Mouse (Mus musculus) neural tube, embryonic 15.5 days (tissue): ENCODE data around the gene C2. TPM values are rescaled to one million over a fixed set of nuclear protein-coding genes. Genes with fewer than 3 reads are reported as not detected.

ENCODE experiments used
- ATAC-seq: fragments of 200-750 bp; cut with Nextera tagmentation; 2 replicates; pipeline ENCODE4 v1.8.0; 2017; ENCODE audit warnings: mild to moderate bottlenecking, moderate TSS enrichment, moderate library complexity; ENCODE audit not compliant: low FRiP score
- H3K27ac ChIP-seq: fragments of 300-500 bp; sonication (generic); replicated peaks from 2 replicates; pipeline ENCODE4 v1.5.1; 2015; ENCODE audit warnings: mild to moderate bottlenecking, inconsistent platforms
- H3K27me3 ChIP-seq: fragments of 300-500 bp; sonication (generic); replicated peaks from 2 replicates; pipeline ENCODE4 v1.6.1; 2015; ENCODE audit warnings: inconsistent platforms
- H3K36me3 ChIP-seq: fragments of 300-500 bp; sonication (generic); 2 replicates; pipeline ENCODE4 v1.6.1; 2015; ENCODE audit warnings: inconsistent platforms
- H3K4me1 ChIP-seq: fragments of 300-500 bp; sonication (generic); 2 replicates; pipeline ENCODE4 v1.6.1; 2015; ENCODE audit warnings: inconsistent platforms
- H3K4me2 ChIP-seq: fragments of 300-500 bp; sonication (generic); 2 replicates; pipeline ENCODE4 v1.6.1; 2015; ENCODE audit warnings: inconsistent platforms, mild to moderate bottlenecking, moderate library complexity
- H3K4me3 ChIP-seq: fragments of 300-500 bp; sonication (generic); replicated peaks from 2 replicates; pipeline ENCODE4 v1.5.1; 2015; ENCODE audit warnings: mild to moderate bottlenecking, inconsistent platforms
- H3K9ac ChIP-seq: fragments of 300-500 bp; sonication (generic); replicated peaks from 2 replicates; pipeline ENCODE4 v1.6.1; 2015; ENCODE audit warnings: mild to moderate bottlenecking, inconsistent platforms
- H3K9me3 ChIP-seq: fragments of 300-500 bp; sonication (generic); replicated peaks from 2 replicates; pipeline ENCODE4 v1.6.1; 2016; ENCODE audit warnings: inconsistent platforms
- WGBS: fragments of 180-500 bp; shearing (Covaris S2); methylation state at CpG from one replicate; pipeline ENCODE4 v1.1.7; 2015; ENCODE audit warnings: mixed read lengths; 5-methylcytosine and 5-hydroxymethylcytosine counted together
- polyA plus RNA-seq: library from polyadenylated mRNA; unstranded; fragments of >200 nt; fragmentation: Nextera tagmentation; extraction: Ambion mirVana; gene quantifications from 2 replicates; pipeline ENCODE4 v1.2.1, GENCODE M21; 2015

The C2 gene
- polyA plus RNA-seq, 1 experiment from 2014 or later, result 1.7 TPM

DNA sequence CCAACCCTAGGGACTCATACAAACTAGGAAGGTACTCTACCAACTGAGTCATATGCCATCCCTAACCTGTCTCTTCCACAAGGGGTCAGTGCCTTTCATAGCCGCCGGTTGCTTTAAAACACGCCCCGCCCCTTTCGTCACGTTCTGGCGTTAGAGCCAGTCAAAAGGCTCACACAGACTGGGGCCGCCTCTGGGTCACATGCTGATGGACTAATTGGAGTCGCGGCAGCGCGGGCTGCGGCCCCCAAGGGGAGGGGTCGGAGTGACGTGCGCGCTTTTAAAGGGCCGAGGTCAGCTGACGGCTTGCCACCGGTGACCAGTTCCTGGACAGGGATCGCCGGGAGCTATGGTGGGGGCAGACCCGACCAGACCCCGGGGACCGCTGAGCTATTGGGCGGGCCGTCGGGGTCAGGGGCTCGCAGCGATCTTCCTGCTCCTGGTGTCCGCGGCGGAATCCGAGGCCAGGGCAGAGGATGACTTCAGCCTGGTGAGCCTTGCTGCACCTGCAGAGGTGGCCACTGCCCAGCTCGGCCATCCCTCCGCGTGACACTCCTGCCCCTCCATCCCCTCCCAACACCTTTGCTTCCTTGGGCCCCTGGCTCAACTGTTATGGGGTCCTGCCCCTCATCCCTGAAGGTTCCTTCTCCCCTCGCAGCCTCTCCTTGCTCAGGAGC, 33.1 kb upstream of the C2 start, which contains the start of gene Neu1:
Gene Neu1, plus strand, starts transcription at position 193 of the 674 bp plus-strand sequence.
- peaks cover 20% of the 10 kb centered on the region for H3K36me3 ChIP-seq
- H3K4me3 ChIP-seq, result peak within 1 kb of the TSS; percentile 83
- H3K27ac ChIP-seq, result peak within 1 kb of the TSS; percentile 81
- no peaks in the 10 kb centered on the region for H3K27me3 ChIP-seq
- peak; percentile 98 for ATAC-seq
- H3K4me2 ChIP-seq, result peak within 1 kb of the TSS; percentile 93
- peaks cover 14% of the 10 kb centered on the region for H3K4me1 ChIP-seq
- no peaks in the 10 kb centered on the region for H3K9me3 ChIP-seq
- under 1% methylated on average over 38 of the region's 38 CpGs for WGBS
- H3K9ac ChIP-seq, result peak within 1 kb of the TSS; percentile 91

DNA sequence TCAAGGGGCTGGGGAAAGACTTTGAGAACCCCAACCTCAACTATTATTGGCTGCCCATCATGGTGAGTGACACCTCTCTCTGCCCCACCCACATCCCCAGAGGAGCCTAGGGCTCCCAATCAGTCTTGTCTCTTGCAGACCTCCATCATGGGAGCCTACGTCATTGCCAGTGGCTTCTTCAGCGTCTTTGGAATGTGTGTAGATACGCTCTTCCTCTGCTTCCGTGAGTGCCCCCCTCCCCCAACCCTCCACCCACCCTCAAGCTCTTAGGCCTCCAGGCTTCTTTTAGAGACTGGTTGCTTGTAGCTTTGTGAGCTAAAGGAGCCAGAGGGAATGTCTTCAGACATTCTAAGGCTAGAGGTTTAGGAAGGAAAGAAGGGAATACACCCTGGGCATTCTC, 30.8 kb upstream of the C2 start:
- ATAC-seq, result no peak
- Histone ChIP-seq H3K27me3 (no peaks in the 10 kb centered on the region), H3K4me2 (no peak overlapping the region), H3K4me1 (peaks cover 12% of the 10 kb centered on the region), H3K9ac (no peak overlapping the region), H3K36me3 (no peaks in the 10 kb centered on the region; the same call in 1 of the 2 replicates), H3K9me3 (no peaks in the 10 kb centered on the region), H3K4me3 (no peak overlapping the region), H3K27ac (no peak overlapping the region)
- WGBS, result 75% methylated on average over 4 of the region's 4 CpGs

DNA sequence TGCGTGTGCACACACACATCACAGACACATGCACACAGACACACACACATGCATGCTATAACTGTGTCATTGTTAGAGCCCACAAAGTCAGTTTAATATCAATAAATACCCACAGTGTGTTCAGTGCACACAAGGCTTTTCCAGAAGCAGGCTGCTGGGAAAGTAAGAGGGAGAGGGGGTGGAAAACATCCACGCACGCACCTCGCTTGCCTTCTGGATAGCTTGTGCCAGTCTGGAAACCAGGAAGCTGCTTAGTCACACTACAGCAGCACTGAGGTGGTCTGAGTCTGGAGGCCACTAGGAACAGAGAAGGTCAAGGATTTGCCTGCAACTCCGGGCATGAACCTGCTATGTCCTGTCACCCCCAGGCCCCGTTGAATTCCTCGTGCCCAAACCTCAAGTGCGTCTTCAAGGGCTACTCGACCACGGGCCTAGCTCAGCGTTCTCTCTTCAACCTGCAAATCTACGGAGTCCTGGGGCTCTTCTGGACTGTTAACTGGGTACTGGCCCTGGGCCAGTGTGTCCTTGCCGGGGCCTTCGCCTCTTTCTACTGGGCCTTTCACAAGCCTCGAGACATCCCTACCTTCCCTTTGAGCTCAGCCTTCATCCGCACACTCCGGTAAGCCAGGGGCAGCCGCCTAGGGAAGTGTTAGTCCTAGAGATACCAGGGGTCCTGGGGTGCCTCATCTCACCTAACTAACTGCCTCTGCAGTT, 29.4 kb upstream of the C2 start:
- Histone ChIP-seq H3K4me1 (peaks cover 10% of the 10 kb centered on the region), H3K9me3 (no peaks in the 10 kb centered on the region), H3K27ac (no peak overlapping the region), H3K36me3 (no peaks in the 10 kb centered on the region), H3K9ac (no peak overlapping the region), H3K27me3 (no peaks in the 10 kb centered on the region), H3K4me3 (no peak overlapping the region), H3K4me2 (no peak overlapping the region)
- WGBS, result 89% methylated on average over 18 of the region's 18 CpGs
- ATAC-seq, result no peak

DNA sequence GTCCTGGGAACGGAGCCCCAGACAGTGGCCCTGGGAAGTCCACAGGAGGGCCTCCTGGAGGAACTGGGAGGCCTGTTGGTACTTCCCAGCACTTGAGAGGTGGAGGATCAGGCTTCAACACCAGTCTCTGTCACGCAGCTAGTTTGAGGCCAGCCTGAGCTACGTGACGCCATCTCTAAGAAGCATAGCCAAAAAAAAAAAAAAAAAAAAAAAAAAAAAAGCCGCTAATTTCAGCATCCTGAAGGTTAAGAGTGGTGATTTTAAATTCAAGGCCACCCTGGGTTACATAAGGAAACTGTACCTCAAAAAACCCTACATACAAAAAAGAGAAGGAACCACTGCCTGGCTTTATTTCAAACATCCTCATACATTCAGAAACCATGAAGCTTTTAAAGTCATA, 26.2 kb upstream of the C2 start:
- no peak overlapping the region for H3K4me3 ChIP-seq
- H3K27me3 ChIP-seq, result no peaks in the 10 kb centered on the region
- H3K4me2 ChIP-seq, result no peak overlapping the region
- ATAC-seq, result no peak
- no peak overlapping the region for H3K27ac ChIP-seq
- H3K9me3 ChIP-seq, result no peaks in the 10 kb centered on the region
- H3K9ac ChIP-seq, result no peak overlapping the region
- H3K36me3 ChIP-seq, result no peaks in the 10 kb centered on the region
- H3K4me1 ChIP-seq, result no peaks in the 10 kb centered on the region
- 57% methylated on average over 5 of the region's 5 CpGs for WGBS

DNA sequence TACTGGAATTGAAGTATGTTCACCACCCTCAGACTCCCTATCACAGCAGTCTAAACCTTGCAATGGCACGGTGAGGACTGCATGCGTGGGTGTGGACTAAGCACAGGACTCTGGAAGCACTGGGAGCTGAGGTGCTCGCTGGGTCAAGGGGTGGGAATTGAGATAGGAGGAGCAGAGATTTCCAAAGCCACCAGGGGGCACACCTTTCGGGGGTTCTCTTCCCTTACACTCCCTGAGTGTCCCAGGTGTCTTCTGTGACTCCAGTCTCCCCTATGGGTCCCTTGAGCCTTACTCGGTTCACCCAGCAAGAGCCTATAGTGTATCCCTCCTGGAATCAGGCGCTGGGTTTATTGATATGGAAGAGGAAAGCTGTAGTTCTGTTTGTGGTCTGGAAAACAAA, 24.9 kb upstream of the C2 start:
- WGBS, result 52% methylated on average over 6 of the region's 6 CpGs
- Histone ChIP-seq H3K9me3 (no peaks in the 10 kb centered on the region), H3K9ac (no peak overlapping the region), H3K4me2 (no peak overlapping the region), H3K27me3 (no peaks in the 10 kb centered on the region), H3K4me3 (no peak overlapping the region), H3K27ac (no peak overlapping the region), H3K36me3 (no peaks in the 10 kb centered on the region), H3K4me1 (no peaks in the 10 kb centered on the region)
- no peak for ATAC-seq

DNA sequence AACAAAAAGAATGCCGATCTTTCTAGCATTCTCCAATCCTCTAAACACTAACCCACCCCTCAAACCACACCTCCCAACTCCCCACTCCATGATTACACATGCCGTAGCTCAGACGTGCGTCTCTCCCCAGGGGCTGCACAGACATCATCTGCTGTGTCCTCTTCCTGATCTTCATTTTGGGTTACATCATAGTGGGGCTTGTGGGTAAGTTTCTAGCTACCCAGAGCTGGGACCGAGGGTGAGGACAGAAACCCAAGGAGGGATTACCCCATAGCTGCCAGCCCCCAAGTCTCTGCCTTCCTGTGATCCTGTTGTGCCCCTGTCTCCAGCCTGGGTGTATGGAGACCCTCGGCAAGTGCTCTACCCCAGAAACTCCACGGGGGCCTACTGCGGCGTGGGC, 19.1 kb upstream of the C2 start:
- H3K9me3 ChIP-seq, result no peaks in the 10 kb centered on the region
- no peaks in the 10 kb centered on the region for H3K4me1 ChIP-seq
- H3K4me2 ChIP-seq, result no peak overlapping the region
- H3K4me3 ChIP-seq, result no peak overlapping the region
- 71% methylated on average over 9 of the region's 9 CpGs for WGBS
- no peak overlapping the region for H3K27ac ChIP-seq
- no peak for ATAC-seq
- H3K36me3 ChIP-seq, result peaks cover 16% of the 10 kb centered on the region
- H3K27me3 ChIP-seq, result no peaks in the 10 kb centered on the region
- no peak overlapping the region for H3K9ac ChIP-seq

DNA sequence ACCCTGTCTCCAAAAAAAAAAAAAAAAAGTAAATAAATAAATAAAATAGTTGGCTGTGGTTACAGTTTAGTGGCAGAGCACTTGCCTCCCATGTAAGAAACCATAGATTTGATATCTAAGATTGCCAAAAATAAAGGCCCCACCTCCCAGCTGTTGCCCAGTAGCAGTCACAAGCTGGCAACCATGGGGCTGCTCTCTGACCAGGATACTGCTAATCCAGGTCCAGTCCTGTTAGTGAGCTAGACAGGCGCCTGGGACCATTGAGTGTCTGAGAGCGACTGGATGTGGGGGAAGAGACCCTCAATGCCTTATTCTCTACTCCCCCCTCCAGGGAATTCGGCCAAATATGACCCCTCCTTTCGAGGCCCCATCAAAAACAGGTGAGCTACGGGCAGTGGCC, 18.3 kb upstream of the C2 start:
- 86% methylated on average over 5 of the region's 5 CpGs for WGBS
- H3K9me3 ChIP-seq, result no peaks in the 10 kb centered on the region
- no peak for ATAC-seq
- no peak overlapping the region for H3K4me2 ChIP-seq
- H3K9ac ChIP-seq, result no peak overlapping the region
- H3K4me1 ChIP-seq, result no peaks in the 10 kb centered on the region
- peaks cover 25% of the 10 kb centered on the region for H3K36me3 ChIP-seq
- no peak overlapping the region for H3K4me3 ChIP-seq
- no peaks in the 10 kb centered on the region for H3K27me3 ChIP-seq
- no peak overlapping the region for H3K27ac ChIP-seq

DNA sequence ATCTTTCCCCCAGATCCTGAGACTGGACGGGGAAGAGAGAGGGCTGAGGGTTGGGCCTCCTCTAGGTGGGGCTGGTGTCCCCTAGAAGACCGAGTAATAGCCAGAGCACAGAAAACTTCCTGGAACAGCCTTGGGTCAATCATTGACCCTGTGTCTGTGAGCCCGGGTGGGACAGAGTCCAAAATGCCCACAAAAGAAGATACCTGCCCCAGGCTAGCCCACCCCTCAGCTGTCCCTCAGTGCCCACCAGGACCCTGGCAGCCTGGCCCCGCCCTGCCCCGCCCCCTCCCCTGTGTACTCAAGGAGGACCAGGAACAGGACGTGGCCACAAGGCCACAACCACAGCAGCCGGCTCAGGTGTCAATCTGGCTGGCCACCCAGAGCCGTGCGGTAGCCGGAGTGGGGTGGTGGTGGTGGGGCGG, 17.4 kb upstream of the C2 start:
- Histone ChIP-seq H3K36me3 (peaks cover 34% of the 10 kb centered on the region), H3K27me3 (no peaks in the 10 kb centered on the region), H3K9ac (no peak overlapping the region), H3K27ac (no peak overlapping the region), H3K4me3 (no peak overlapping the region), H3K4me1 (no peaks in the 10 kb centered on the region), H3K4me2 (no peak overlapping the region), H3K9me3 (no peaks in the 10 kb centered on the region)
- ATAC-seq, result no peak
- WGBS, result 19% methylated on average over 11 of the region's 11 CpGs

DNA sequence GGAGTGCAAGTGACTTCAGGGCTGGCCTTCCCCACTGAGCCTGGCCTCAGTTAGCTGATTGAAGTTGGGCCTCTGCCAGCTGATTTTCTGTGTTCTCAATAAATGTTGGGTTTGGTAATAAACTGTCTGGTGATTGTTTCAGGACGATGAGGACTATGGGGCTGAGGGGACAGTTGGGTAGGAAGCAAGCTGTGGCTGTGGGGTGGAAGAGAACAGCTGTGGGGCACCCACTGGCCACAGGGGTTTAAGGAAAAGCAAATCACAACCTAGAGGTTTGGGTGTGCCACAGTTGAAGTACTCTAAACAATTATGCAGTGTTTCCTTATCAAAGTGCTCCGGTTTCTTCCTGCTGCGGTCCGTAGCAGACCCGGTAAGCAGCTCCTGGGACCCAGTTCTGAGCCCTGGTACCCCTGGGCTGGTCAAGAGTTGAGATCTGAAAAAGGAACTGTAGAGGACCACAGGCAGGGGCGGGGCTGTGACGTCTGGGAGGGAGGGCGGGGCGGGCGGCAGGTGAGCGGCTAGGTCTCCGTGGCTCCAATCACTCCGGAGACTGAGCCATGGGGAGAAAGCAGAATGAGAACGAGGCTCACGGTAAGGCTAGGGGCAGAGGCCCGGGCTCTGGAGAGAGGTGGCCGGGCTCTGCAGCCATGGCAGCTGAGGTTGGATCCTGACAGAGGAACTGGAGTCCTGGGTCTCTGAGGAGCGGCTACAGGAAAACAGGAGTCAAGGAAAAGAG, 16.0 kb upstream of the C2 start, which contains the start of gene Slc44a4:
Gene Slc44a4, plus strand, starts transcription at position 537 of the 736 bp plus-strand sequence.
- no peaks in the 10 kb centered on the region for H3K9me3 ChIP-seq
- H3K4me3 ChIP-seq, result no peak within 1 kb of the TSS
- H3K36me3 ChIP-seq, result peaks cover 47% of the 10 kb centered on the region
- no peak within 1 kb of the TSS for H3K27ac ChIP-seq
- no peaks in the 10 kb centered on the region for H3K27me3 ChIP-seq
- no peak within 1 kb of the TSS for H3K9ac ChIP-seq
- 44% methylated on average over 18 of the region's 18 CpGs for WGBS
- no peaks in the 10 kb centered on the region for H3K4me1 ChIP-seq
- no peak for ATAC-seq
- no peak within 1 kb of the TSS for H3K4me2 ChIP-seq

DNA sequence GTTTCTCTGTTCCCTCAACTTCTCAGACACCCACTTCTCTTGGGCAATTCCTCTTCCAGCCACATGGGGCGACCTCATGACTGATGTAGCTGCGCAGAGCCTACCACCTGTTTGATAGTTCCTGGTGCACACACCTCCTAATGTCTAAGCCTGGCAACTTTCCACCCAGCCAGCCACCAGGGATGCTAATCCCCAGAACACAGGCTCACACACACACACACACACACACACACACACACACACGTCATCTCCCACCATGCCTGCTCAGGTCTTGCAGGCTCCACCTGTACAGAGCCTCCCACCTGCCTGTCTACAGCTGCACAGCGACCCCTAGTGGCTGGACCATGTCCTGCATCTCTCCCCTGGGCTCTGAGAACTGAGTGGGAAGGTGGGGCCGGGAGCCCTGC, 13.9 kb upstream of the C2 start:
- ATAC-seq, result peak; percentile 26; the same call in 1 of the 2 replicates
- H3K27me3 ChIP-seq, result no peaks in the 10 kb centered on the region
- H3K9ac ChIP-seq, result no peak overlapping the region

DNA sequence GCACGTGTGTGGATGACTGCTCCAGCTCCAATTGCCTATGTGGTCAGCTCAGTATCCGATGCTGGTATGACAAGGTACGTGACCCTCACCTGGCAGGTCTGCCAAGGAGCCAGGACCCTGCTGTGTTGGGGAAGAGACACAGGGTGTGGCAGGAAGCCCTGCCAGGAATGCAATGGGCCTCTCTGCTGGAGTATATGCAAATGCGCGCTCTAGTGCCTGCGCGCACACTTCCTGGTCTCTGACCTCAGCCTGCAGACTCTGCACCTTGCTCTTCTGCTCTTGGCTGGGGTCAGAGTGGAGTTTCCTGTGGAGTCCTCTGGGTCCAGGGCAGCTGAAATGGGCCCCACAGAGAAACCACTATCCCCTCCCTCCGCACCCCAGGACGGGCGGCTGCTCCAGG, 12.9 kb upstream of the C2 start:
- Histone ChIP-seq H3K27me3 (no peaks in the 10 kb centered on the region), H3K27ac (no peak overlapping the region), H3K4me2 (no peak overlapping the region), H3K36me3 (peaks cover 78% of the 10 kb centered on the region), H3K9me3 (no peaks in the 10 kb centered on the region), H3K4me1 (no peaks in the 10 kb centered on the region), H3K9ac (no peak overlapping the region), H3K4me3 (no peak overlapping the region)
- no peak for ATAC-seq
- WGBS, result 93% methylated on average over 10 of the region's 10 CpGs

More for the DNA sequence above, 13.9 kb upstream of the C2 start:
- WGBS, result 53% methylated on average over 5 of the region's 5 CpGs
- Histone ChIP-seq H3K27ac (no peak overlapping the region), H3K4me2 (no peak overlapping the region), H3K9me3 (no peaks in the 10 kb centered on the region), H3K4me3 (no peak overlapping the region), H3K36me3 (peaks cover 69% of the 10 kb centered on the region), H3K4me1 (no peaks in the 10 kb centered on the region)
